Mouse (Mus musculus): ENCODE measurements around the gene Smyd2. TPM values are rescaled to one million over a fixed set of nuclear protein-coding genes. Genes with fewer than 3 reads are reported as not detected.
A peak's percentile ranks its signal among the peaks of the same experiment; 100 is the strongest.

Smyd2 gene
- total and polyA plus RNA-seq, 2 experiments = 18.2 to 33.5 TPM

- WGBS = 64% methylated on average over 10 of the region's 10 CpGs
- Histone ChIP-seq H3K36me3 (ENCODE audit: control insufficient read depth, insufficient read depth, low read length) (no peaks in the 10 kb centered on the region), H3K27ac (replicated peaks; ENCODE audit: insufficient read depth, low read depth, low read length) (peak overlapping the region; percentile 37; the same call in 1 of the 2 replicates), H3K27me3 (ENCODE audit: control insufficient read depth, insufficient read depth, low read length) (no peaks in the 10 kb centered on the region), H3K4me3 (ENCODE audit: insufficient read depth, low read depth, low read length) (no peak overlapping the region), H3K79me2 (ENCODE audit: control insufficient read depth, insufficient read depth, low read length) (peaks cover under 1% of the 10 kb centered on the region; the same call in 1 of the 2 replicates), H3K9ac (ENCODE audit: low read depth, low read length) (no peak overlapping the region), H3K4me1 (ENCODE audit: control insufficient read depth, insufficient read depth, low read length) (peaks cover 10% of the 10 kb centered on the region)
- no peak for TF ChIP-seq POLR2A (IDR thresholded peaks at IDR 0.05; ENCODE audit: extremely low read depth, insufficient read depth, low read length)
- TF ChIP-seq CTCF (IDR thresholded peaks at IDR 0.05; ENCODE audit: low read depth, low read length) = no peak
- peak; percentile 74 for DNase-seq (ENCODE audit: extremely low read depth, low read depth, low spot score)
Observed at GRCm38 (mm10) chr1:189916422-189917125, 5.6 kb downstream of the Smyd2 start.

GRCm38 (mm10) chr1:189913093-189913760, 8.9 kb downstream of the Smyd2 start:
- Histone ChIP-seq H3K4me1 (ENCODE audit: control insufficient read depth, insufficient read depth, low read length) (peaks cover 14% of the 10 kb centered on the region), H3K36me3 (ENCODE audit: control insufficient read depth, insufficient read depth, low read length) (no peaks in the 10 kb centered on the region), H3K79me2 (ENCODE audit: control insufficient read depth, insufficient read depth, low read length) (peaks cover 3% of the 10 kb centered on the region; the same call in 1 of the 2 replicates), H3K4me3 (ENCODE audit: insufficient read depth, low read depth, low read length) (no peak overlapping the region), H3K9ac (ENCODE audit: low read depth, low read length) (no peak overlapping the region), H3K27ac (replicated peaks; ENCODE audit: insufficient read depth, low read depth, low read length) (no peak overlapping the region), H3K27me3 (ENCODE audit: control insufficient read depth, insufficient read depth, low read length) (no peaks in the 10 kb centered on the region)
- 90% methylated on average over 21 of the region's 21 CpGs for WGBS
- no peak for TF ChIP-seq POLR2A (IDR thresholded peaks at IDR 0.05; ENCODE audit: extremely low read depth, insufficient read depth, low read length)
- TF ChIP-seq CTCF (IDR thresholded peaks at IDR 0.05; ENCODE audit: low read depth, low read length) = no peak
- no peak for DNase-seq (ENCODE audit: extremely low read depth, low read depth, low spot score)

- Histone ChIP-seq H3K9ac (ENCODE audit: low read depth, low read length) (no peak overlapping the region), H3K79me2 (ENCODE audit: control insufficient read depth, insufficient read depth, low read length) (peaks cover 3% of the 10 kb centered on the region; the same call in 1 of the 2 replicates)
- DNase-seq (ENCODE audit: extremely low read depth, low read depth, low spot score) = peak; percentile 74
Observed at GRCm38 (mm10) chr1:189910685-189911345, 11.3 kb downstream of the Smyd2 start.

GRCm38 (mm10) chr1:189903169-189903568, 19.0 kb downstream of the Smyd2 start:
- no peaks in the 10 kb centered on the region for H3K4me1 ChIP-seq (ENCODE audit: control insufficient read depth, insufficient read depth, low read length)
- DNase-seq (ENCODE audit: extremely low read depth, low read depth, low spot score) = no peak
- H3K79me2 ChIP-seq (ENCODE audit: control insufficient read depth, insufficient read depth, low read length) = no peaks in the 10 kb centered on the region
- WGBS = 94% methylated on average over 11 of the region's 11 CpGs
- no peak for TF ChIP-seq CTCF (IDR thresholded peaks at IDR 0.05; ENCODE audit: low read depth, low read length)
- TF ChIP-seq POLR2A (IDR thresholded peaks at IDR 0.05; ENCODE audit: extremely low read depth, insufficient read depth, low read length) = no peak
- H3K27me3 ChIP-seq (ENCODE audit: control insufficient read depth, insufficient read depth, low read length) = no peaks in the 10 kb centered on the region
- no peak overlapping the region for H3K9ac ChIP-seq (ENCODE audit: low read depth, low read length)
- H3K4me3 ChIP-seq (ENCODE audit: insufficient read depth, low read depth, low read length) = no peak overlapping the region
- no peaks in the 10 kb centered on the region for H3K36me3 ChIP-seq (ENCODE audit: control insufficient read depth, insufficient read depth, low read length)
- H3K27ac ChIP-seq (replicated peaks; ENCODE audit: insufficient read depth, low read depth, low read length) = no peak overlapping the region

More at GRCm38 (mm10) chr1:189910685-189911345, 11.3 kb downstream of the Smyd2 start:
- TF ChIP-seq CTCF (IDR thresholded peaks at IDR 0.05; ENCODE audit: low read depth, low read length) (no peak), POLR2A (IDR thresholded peaks at IDR 0.05; ENCODE audit: extremely low read depth, insufficient read depth, low read length) (no peak)
- no peaks in the 10 kb centered on the region for H3K36me3 ChIP-seq (ENCODE audit: control insufficient read depth, insufficient read depth, low read length)
- H3K27ac ChIP-seq (replicated peaks; ENCODE audit: insufficient read depth, low read depth, low read length) = no peak overlapping the region
- H3K4me3 ChIP-seq (ENCODE audit: insufficient read depth, low read depth, low read length) = no peak overlapping the region
- H3K27me3 ChIP-seq (ENCODE audit: control insufficient read depth, insufficient read depth, low read length) = no peaks in the 10 kb centered on the region
- WGBS = 44% methylated on average over 13 of the region's 13 CpGs
- H3K4me1 ChIP-seq (ENCODE audit: control insufficient read depth, insufficient read depth, low read length) = peaks cover 9% of the 10 kb centered on the region

GRCm38 (mm10) chr1:189902413-189902812, 19.8 kb downstream of the Smyd2 start:
- H3K27ac ChIP-seq (replicated peaks; ENCODE audit: insufficient read depth, low read depth, low read length) = no peak overlapping the region
- H3K4me3 ChIP-seq (ENCODE audit: insufficient read depth, low read depth, low read length) = no peak overlapping the region
- H3K4me1 ChIP-seq (ENCODE audit: control insufficient read depth, insufficient read depth, low read length) = no peaks in the 10 kb centered on the region
- H3K27me3 ChIP-seq (ENCODE audit: control insufficient read depth, insufficient read depth, low read length) = no peaks in the 10 kb centered on the region
- no peak for TF ChIP-seq POLR2A (IDR thresholded peaks at IDR 0.05; ENCODE audit: extremely low read depth, insufficient read depth, low read length)
- no peak for TF ChIP-seq CTCF (IDR thresholded peaks at IDR 0.05; ENCODE audit: low read depth, low read length)
- H3K9ac ChIP-seq (ENCODE audit: low read depth, low read length) = no peak overlapping the region
- no peak for DNase-seq (ENCODE audit: extremely low read depth, low read depth, low spot score)
- WGBS = over 99% methylated on average over 9 of the region's 9 CpGs
- no peaks in the 10 kb centered on the region for H3K79me2 ChIP-seq (ENCODE audit: control insufficient read depth, insufficient read depth, low read length)
- no peaks in the 10 kb centered on the region for H3K36me3 ChIP-seq (ENCODE audit: control insufficient read depth, insufficient read depth, low read length)

Data from liver, adult 2 months (tissue).